Mouse (Mus musculus) lung, embryonic 15.5 days (tissue): Measurements from ENCODE around the gene Sh2d3c. TPM values are rescaled to one million over a fixed set of nuclear protein-coding genes. Genes with fewer than 3 reads are reported as not detected.

ENCODE experiments used
- ATAC-seq: fragments of 200-750 bp; cut with Nextera tagmentation; 2 replicates; pipeline ENCODE4 v1.8.0; 2017; ENCODE audit warnings: moderate number of reproducible peaks, borderline replicate concordance; ENCODE audit not compliant: low FRiP score, low TSS enrichment; ENCODE audit errors: extremely low read depth
- H3K27ac ChIP-seq: fragments of 300-500 bp; sonication (generic); 2 replicates; pipeline ENCODE4 v1.5.1; 2015; ENCODE audit warnings: moderate library complexity, mild to moderate bottlenecking, inconsistent platforms
- H3K27me3 ChIP-seq: fragments of 300-500 bp; sonication (generic); 2 replicates; pipeline ENCODE4 v1.6.1; 2015; ENCODE audit warnings: inconsistent platforms
- H3K36me3 ChIP-seq: fragments of 300-500 bp; sonication (generic); 2 replicates; pipeline ENCODE4 v1.6.1; 2015; ENCODE audit warnings: inconsistent platforms
- H3K4me1 ChIP-seq: fragments of 300-500 bp; sonication (generic); 2 replicates; pipeline ENCODE4 v1.6.1; 2015; ENCODE audit warnings: inconsistent platforms
- H3K4me2 ChIP-seq: fragments of 300-500 bp; sonication (generic); 2 replicates; pipeline ENCODE4 v1.6.1; 2015; ENCODE audit warnings: inconsistent platforms, mild to moderate bottlenecking, moderate library complexity
- H3K4me3 ChIP-seq: fragments of 300-500 bp; sonication (generic); 2 replicates; pipeline ENCODE4 v1.5.1; 2015; ENCODE audit warnings: mild to moderate bottlenecking, inconsistent platforms
- H3K9ac ChIP-seq: fragments of 300-500 bp; sonication (generic); 2 replicates; pipeline ENCODE4 v1.6.1; 2015; ENCODE audit warnings: inconsistent platforms
- H3K9me3 ChIP-seq: fragments of 300-500 bp; sonication (generic); 2 replicates; pipeline ENCODE4 v1.6.1; 2016; ENCODE audit warnings: inconsistent platforms
- WGBS: fragments of 180-500 bp; shearing (Covaris S2); methylation state at CpG from one replicate; pipeline ENCODE4 v1.1.7; 2015; 5-methylcytosine and 5-hydroxymethylcytosine counted together
- polyA plus RNA-seq: library from polyadenylated mRNA; unstranded; fragments of >200 nt; fragmentation: Nextera tagmentation; extraction: Ambion mirVana; gene quantifications from 2 replicates; pipeline ENCODE4 v1.2.1, GENCODE M21; 2015

The Sh2d3c gene
- polyA plus RNA-seq, 1 experiment from 2014 or later, result 41.4 TPM

DNA sequence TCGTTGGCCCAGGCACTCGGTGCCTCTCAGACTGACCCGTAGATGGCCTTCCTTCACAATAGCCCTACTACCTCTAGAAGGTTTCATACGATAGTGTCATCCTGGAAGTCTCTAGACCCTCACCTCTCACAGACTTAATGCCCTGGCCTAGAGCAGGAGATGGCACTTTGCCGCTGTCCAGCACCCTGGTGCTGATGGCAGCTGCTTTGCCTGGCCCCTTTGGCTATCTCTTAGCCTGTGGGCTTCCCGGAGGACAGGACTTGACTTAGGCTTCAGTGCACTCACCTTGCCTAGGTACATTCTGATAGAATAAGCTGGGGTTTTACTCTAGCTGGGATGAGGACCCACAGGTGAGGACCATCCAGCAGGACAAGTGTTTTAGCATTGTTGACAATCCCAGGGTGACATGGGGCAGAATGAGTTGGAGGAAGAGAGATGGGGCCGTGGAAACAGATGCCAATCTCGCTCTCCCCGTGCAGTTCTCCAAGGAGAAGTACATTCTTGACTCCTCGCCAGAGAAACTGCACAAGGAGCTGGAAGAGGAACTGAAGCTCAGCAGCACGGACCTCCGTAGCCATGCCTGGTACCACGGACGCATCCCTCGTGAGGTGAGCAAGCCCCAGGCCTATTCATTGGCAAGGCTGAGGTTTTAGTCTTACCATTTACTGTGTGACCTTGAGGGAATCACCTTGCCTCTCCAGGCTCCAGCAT, 23.6 kb downstream of the Sh2d3c start:
- Histone ChIP-seq H3K9me3 (no peaks in the 10 kb centered on the region), H3K27ac (no peak overlapping the region), H3K4me3 (no peak overlapping the region), H3K27me3 (peaks cover 31% of the 10 kb centered on the region), H3K4me2 (no peak overlapping the region), H3K4me1 (peaks cover 17% of the 10 kb centered on the region), H3K36me3 (peaks cover 13% of the 10 kb centered on the region; the same call in 1 of the 2 replicates), H3K9ac (no peak overlapping the region)
- no peak for ATAC-seq
- 63% methylated on average over 15 of the region's 15 CpGs for WGBS

DNA sequence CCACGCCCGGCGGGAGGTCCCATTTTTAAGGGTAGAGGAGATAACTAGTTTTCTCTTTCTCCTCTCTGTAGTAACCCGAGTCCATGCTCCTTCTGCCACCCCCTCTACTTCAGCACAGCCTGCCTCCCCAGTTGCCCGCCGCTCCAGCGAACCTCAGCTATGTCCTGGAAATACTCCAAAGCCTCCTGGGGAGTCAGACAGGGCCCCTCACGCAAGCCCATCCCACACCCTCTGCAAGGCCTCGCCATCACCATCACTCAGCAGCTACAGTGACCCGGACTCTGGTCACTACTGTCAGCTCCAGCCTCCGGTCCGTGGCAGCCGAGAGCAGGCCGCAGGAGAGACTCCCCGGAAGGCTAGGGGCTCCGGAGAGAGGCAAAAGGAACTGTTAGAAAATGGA, 28.2 kb downstream of the Sh2d3c start:
- Histone ChIP-seq H3K27ac (no peak overlapping the region), H3K9ac (no peak overlapping the region), H3K9me3 (no peaks in the 10 kb centered on the region), H3K27me3 (no peaks in the 10 kb centered on the region), H3K4me1 (peaks cover 4% of the 10 kb centered on the region; the same call in 1 of the 2 replicates), H3K4me3 (no peak overlapping the region), H3K36me3 (peaks cover 32% of the 10 kb centered on the region; the same call in 1 of the 2 replicates), H3K4me2 (no peak overlapping the region)
- no peak for ATAC-seq
- WGBS, result 78% methylated on average over 16 of the region's 16 CpGs

GRCm38 (mm10) chr2:32750199-32750598, 29.3 kb downstream of the Sh2d3c start:
- no peak overlapping the region for H3K9ac ChIP-seq
- H3K4me3 ChIP-seq, result no peak overlapping the region
- no peak overlapping the region for H3K4me2 ChIP-seq
- 71% methylated on average over 7 of the region's 7 CpGs for WGBS
- no peaks in the 10 kb centered on the region for H3K9me3 ChIP-seq
- H3K36me3 ChIP-seq, result peaks cover 35% of the 10 kb centered on the region; the same call in 1 of the 2 replicates
- ATAC-seq, result no peak
- H3K27me3 ChIP-seq, result no peaks in the 10 kb centered on the region
- no peak overlapping the region for H3K27ac ChIP-seq
- H3K4me1 ChIP-seq, result peaks cover 4% of the 10 kb centered on the region; the same call in 1 of the 2 replicates

DNA sequence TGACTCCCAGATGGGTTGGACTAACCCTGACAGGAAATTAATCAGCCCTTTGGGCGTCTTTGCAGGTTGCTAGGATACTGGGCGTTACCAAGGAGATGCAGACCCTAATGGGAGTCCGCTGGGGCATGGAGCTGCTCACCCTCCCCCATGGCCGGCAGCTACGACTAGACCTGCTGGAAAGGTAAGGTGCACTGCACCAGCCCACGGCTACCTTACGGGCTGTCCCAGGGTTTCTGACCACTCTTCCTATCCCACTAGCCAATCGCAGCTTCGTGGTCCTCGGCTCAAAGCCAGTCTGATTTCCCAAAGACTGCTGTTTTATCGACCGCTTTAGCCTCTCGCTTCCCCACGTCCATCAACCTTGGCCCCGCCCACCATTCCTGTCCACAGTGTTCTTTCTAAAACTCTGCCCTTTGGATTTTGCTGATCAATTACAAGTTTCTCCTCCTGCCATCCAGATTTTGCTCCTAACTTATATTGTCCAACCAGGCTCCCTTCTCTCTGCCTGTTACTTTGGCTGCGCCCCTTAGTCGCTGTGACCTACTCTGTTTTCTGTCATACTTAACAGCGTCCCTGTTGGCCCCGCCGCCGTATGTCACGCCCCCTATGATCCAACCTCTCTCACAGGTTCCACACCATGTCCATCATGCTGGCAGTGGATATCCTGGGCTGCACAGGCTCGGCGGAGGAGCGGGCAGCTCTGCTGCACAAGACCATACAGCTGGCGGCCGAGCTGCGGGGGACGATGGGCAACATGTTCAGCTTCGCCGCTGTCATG, 30.2 kb downstream of the Sh2d3c start:
- Histone ChIP-seq H3K36me3 (peaks cover 30% of the 10 kb centered on the region; the same call in 1 of the 2 replicates), H3K9me3 (no peaks in the 10 kb centered on the region), H3K9ac (no peak overlapping the region), H3K27me3 (no peaks in the 10 kb centered on the region), H3K4me1 (peaks cover 4% of the 10 kb centered on the region; the same call in 1 of the 2 replicates), H3K4me2 (peak overlapping the region; percentile 59), H3K27ac (no peak overlapping the region), H3K4me3 (peak overlapping the region; percentile 36)
- WGBS, result 19% methylated on average over 31 of the region's 31 CpGs
- peak; percentile 81 for ATAC-seq

DNA sequence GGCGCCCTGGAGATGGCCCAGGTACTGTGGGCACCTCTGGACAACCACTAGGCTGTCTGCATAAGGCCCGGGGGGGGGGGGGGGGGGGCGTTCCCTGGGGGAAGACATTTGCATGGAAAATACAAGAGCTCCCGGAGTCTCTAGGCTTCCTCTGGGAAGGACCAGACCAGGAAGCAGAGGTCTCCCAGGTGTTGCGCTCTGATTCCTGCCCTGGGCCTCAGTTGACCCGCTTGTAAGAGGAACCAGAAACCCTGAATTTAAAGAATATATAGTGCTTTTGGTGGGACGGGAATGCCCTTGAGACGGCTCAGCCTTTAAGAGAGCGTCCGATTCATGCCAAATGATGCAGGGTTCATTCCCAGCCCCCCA, 30.8 kb downstream of the Sh2d3c start:
- no peaks in the 10 kb centered on the region for H3K27me3 ChIP-seq
- no peak overlapping the region for H3K9ac ChIP-seq
- peak overlapping the region; percentile 36 for H3K4me3 ChIP-seq
- 41% methylated on average over 8 of the region's 10 CpGs for WGBS
- H3K9me3 ChIP-seq, result no peaks in the 10 kb centered on the region
- ATAC-seq, result no peak
- peaks cover 4% of the 10 kb centered on the region; the same call in 1 of the 2 replicates for H3K4me1 ChIP-seq
- no peak overlapping the region for H3K27ac ChIP-seq
- peaks cover 27% of the 10 kb centered on the region; the same call in 1 of the 2 replicates for H3K36me3 ChIP-seq
- H3K4me2 ChIP-seq, result peak overlapping the region; percentile 59

DNA sequence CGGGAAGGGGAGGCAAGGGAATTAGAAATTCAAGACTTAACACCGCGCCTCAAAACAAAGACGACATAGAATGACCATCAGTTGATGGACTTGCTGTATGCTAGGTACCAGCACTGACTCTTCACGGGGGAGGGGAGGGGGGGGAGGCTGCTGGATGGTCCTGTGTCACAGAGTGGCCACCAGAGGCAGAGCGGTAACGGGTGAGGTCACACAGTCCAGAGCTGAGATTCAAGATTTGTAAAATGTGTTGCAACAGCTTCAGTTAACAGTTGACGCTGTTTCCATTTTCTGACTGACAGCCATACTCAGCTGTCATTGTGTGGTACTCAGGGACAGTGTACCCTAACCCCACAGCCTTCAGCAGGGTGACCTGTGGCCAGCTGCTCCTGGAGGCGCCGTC, 31.3 kb downstream of the Sh2d3c start:
- 0 out of 2 replicates have a peak overlapping the region, but pooled peaks have one; percentile 19 for H3K27ac ChIP-seq

GRCm38 (mm10) chr2:32756674-32757055, 35.8 kb downstream of the Sh2d3c start:
- no peak for ATAC-seq
- Histone ChIP-seq H3K4me2 (peak overlapping the region; percentile 24), H3K4me1 (peaks cover 10% of the 10 kb centered on the region)

More for the DNA sequence above, 31.3 kb downstream of the Sh2d3c start:
- no peak for ATAC-seq
- H3K27me3 ChIP-seq, result no peaks in the 10 kb centered on the region
- H3K36me3 ChIP-seq, result peaks cover 27% of the 10 kb centered on the region; the same call in 1 of the 2 replicates
- H3K4me1 ChIP-seq, result peaks cover 4% of the 10 kb centered on the region; the same call in 1 of the 2 replicates
- 63% methylated on average over 10 of the region's 10 CpGs for WGBS
- H3K4me3 ChIP-seq, result no peak overlapping the region; the same call in 1 of the 2 replicates
- H3K9me3 ChIP-seq, result no peaks in the 10 kb centered on the region
- H3K4me2 ChIP-seq, result peak overlapping the region; percentile 59; the same call in 1 of the 2 replicates
- H3K9ac ChIP-seq, result no peak overlapping the region

GRCm38 (mm10) chr2:32757056-32757845, 36.4 kb downstream of the Sh2d3c start, which contains the start of gene Tor2a:
TSS of gene Tor2a (plus strand) at chr2:32757234.
- peaks cover 10% of the 10 kb centered on the region for H3K4me1 ChIP-seq
- under 1% methylated on average over 66 of the region's 66 CpGs for WGBS

More at GRCm38 (mm10) chr2:32756674-32757055, 35.8 kb downstream of the Sh2d3c start:
- Histone ChIP-seq H3K9me3 (no peaks in the 10 kb centered on the region), H3K4me3 (no peak overlapping the region), H3K36me3 (peaks cover 25% of the 10 kb centered on the region), H3K27me3 (no peaks in the 10 kb centered on the region), H3K9ac (no peak overlapping the region), H3K27ac (no peak overlapping the region)
- 30% methylated on average over 6 of the region's 6 CpGs for WGBS

GRCm38 (mm10) chr2:32758503-32758902, 37.6 kb downstream of the Sh2d3c start:
- H3K4me2 ChIP-seq, result no peak overlapping the region; the same call in 1 of the 2 replicates
- no peak overlapping the region for H3K4me3 ChIP-seq
- H3K27ac ChIP-seq, result no peak overlapping the region
- H3K27me3 ChIP-seq, result no peaks in the 10 kb centered on the region
- H3K9ac ChIP-seq, result no peak overlapping the region
- peaks cover 10% of the 10 kb centered on the region for H3K4me1 ChIP-seq
- H3K9me3 ChIP-seq, result no peaks in the 10 kb centered on the region
- no peak for ATAC-seq
- WGBS, result 63% methylated on average over 8 of the region's 8 CpGs
- peaks cover 16% of the 10 kb centered on the region for H3K36me3 ChIP-seq

More at GRCm38 (mm10) chr2:32757056-32757845, 36.4 kb downstream of the Sh2d3c start, which contains the start of gene Tor2a:
- peak; percentile 94 for ATAC-seq
- Histone ChIP-seq H3K9ac (peak within 1 kb of the TSS; percentile 84), H3K4me3 (peak within 1 kb of the TSS; percentile 73), H3K36me3 (peaks cover 27% of the 10 kb centered on the region), H3K27ac (peak within 1 kb of the TSS; percentile 84), H3K9me3 (no peaks in the 10 kb centered on the region), H3K27me3 (no peaks in the 10 kb centered on the region), H3K4me2 (peak within 1 kb of the TSS; percentile 71)

DNA sequence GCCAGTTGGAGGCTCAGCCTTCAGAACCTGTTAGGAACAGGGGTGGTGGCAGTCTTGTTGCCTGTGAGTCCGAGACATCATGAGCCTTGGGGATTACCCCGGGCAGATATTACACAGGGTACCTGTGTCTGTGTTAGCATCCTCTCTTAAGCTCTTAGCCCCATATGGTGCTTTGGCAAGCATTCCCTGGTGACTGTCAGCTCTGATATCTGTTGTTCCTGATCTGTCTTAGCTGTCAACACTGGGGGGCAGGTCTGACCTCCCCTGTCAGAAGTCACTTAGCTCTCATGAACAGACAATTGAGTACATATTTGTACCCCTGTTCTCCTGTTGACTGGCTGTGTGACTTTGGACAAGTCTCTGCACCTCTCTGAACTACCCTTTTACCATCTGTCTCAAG, 38.1 kb downstream of the Sh2d3c start:
- no peak for ATAC-seq
- no peak overlapping the region for H3K4me2 ChIP-seq
- peaks cover 15% of the 10 kb centered on the region for H3K36me3 ChIP-seq
- no peak overlapping the region for H3K27ac ChIP-seq
- H3K4me1 ChIP-seq, result peaks cover 10% of the 10 kb centered on the region
- no peak overlapping the region for H3K4me3 ChIP-seq
- no peaks in the 10 kb centered on the region for H3K9me3 ChIP-seq
- no peak overlapping the region for H3K9ac ChIP-seq
- 88% methylated on average over 2 of the region's 2 CpGs for WGBS
- no peaks in the 10 kb centered on the region for H3K27me3 ChIP-seq

GRCm38 (mm10) chr2:32761361-32761760, 40.5 kb downstream of the Sh2d3c start:
- Histone ChIP-seq H3K27me3 (no peaks in the 10 kb centered on the region), H3K9me3 (no peaks in the 10 kb centered on the region), H3K4me2 (no peak overlapping the region), H3K9ac (no peak overlapping the region), H3K27ac (no peak overlapping the region), H3K36me3 (peaks cover 8% of the 10 kb centered on the region), H3K4me1 (peaks cover 10% of the 10 kb centered on the region), H3K4me3 (no peak overlapping the region)
- 88% methylated on average over 14 of the region's 14 CpGs for WGBS
- ATAC-seq, result no peak
